Mouse (Mus musculus) liver, embryonic 16.5 days (tissue): Measurements from ENCODE around the gene Arhgap25. TPM values are rescaled to one million over a fixed set of nuclear protein-coding genes. Genes with fewer than 3 reads are reported as not detected.
"Not testable (repeated sequence)": the region's sequence is repeated elsewhere in the genome, so short reads cannot be mapped to it uniquely, and the experiment has no call there.

Experiments used
- ATAC-seq: fragments of 200-750 bp; cut with Nextera tagmentation; 2 replicates; pipeline ENCODE4 v1.8.0; 2017; ENCODE audit warnings: low read depth, mild to moderate bottlenecking, moderate number of reproducible peaks, moderate library complexity
- H3K27ac ChIP-seq: fragments of 300-500 bp; sonication (generic); 2 replicates; pipeline ENCODE4 v1.5.1; 2014; ENCODE audit warnings: mild to moderate bottlenecking, low read length
- H3K27me3 ChIP-seq: fragments of 300-500 bp; sonication (generic); 2 replicates; pipeline ENCODE4 v1.6.1; 2014; ENCODE audit warnings: low read depth, low read length, mixed read lengths; ENCODE audit not compliant: control insufficient read depth, insufficient read depth
- H3K36me3 ChIP-seq: fragments of 300-500 bp; sonication (generic); 2 replicates; pipeline ENCODE4 v1.6.1; 2014; ENCODE audit warnings: mild to moderate bottlenecking; ENCODE audit not compliant: control insufficient read depth, insufficient read depth
- H3K4me1 ChIP-seq: fragments of 300-500 bp; sonication (generic); 2 replicates; pipeline ENCODE4 v1.6.1; 2014; ENCODE audit warnings: low read depth, low read length, mixed read lengths; ENCODE audit not compliant: control insufficient read depth
- H3K4me2 ChIP-seq: fragments of 300-500 bp; sonication (generic); 2 replicates; pipeline ENCODE4 v1.6.1; 2014; ENCODE audit warnings: low read depth, low read length, mixed read lengths
- H3K4me3 ChIP-seq: fragments of 300-500 bp; sonication (generic); 2 replicates; pipeline ENCODE4 v1.5.1; 2014; ENCODE audit warnings: low read depth, mild to moderate bottlenecking, low read length
- H3K9ac ChIP-seq: fragments of 300-500 bp; sonication (generic); 2 replicates; pipeline ENCODE4 v1.6.1; 2014; ENCODE audit warnings: low read depth, low read length
- H3K9me3 ChIP-seq: fragments of 300-500 bp; sonication (generic); replicated peaks from 2 replicates; pipeline ENCODE4 v1.6.1; 2016; ENCODE audit warnings: low read length; ENCODE audit not compliant: control insufficient read depth
- WGBS: fragments of 180-500 bp; shearing (Covaris S2); extraction: QIAGEN DNeasy Blood & Tissue Kit; methylation state at CpG from one replicate; pipeline ENCODE4 v1.1.7; 2014; ENCODE audit not compliant: insufficient replicate concordance; 5-methylcytosine and 5-hydroxymethylcytosine counted together
- polyA plus RNA-seq: library from polyadenylated mRNA; unstranded; fragments of >200 nt; fragmentation: Nextera tagmentation; extraction: Ambion mirVana; gene quantifications from 2 replicates; pipeline ENCODE4 v1.2.1, GENCODE M21; 2015

Gene Arhgap25
- 4.7 and 5.1 TPM in 2 replicates for polyA plus RNA-seq

GRCm38 (mm10) chr6:87532953-87533710 lies at the start of gene Arhgap25:
Arhgap25 (minus strand) TSS chr6:87533259.
- Histone ChIP-seq H3K4me3 (peak within 1 kb of the TSS; percentile 28), H3K27ac (peak within 1 kb of the TSS; percentile 63), H3K36me3 (no peaks in the 10 kb centered on the region), H3K27me3 (peaks cover 15% of the 10 kb centered on the region), H3K9ac (no peak within 1 kb of the TSS), H3K9me3 (no peaks in the 10 kb centered on the region), H3K4me2 (peak within 1 kb of the TSS; percentile 18), H3K4me1 (peaks cover 19% of the 10 kb centered on the region)
- no peak for ATAC-seq
- WGBS, result 25% methylated on average over 14 of the region's 14 CpGs

- Histone ChIP-seq H3K4me1 (peaks cover 53% of the 10 kb centered on the region), H3K27me3 (no peaks in the 10 kb centered on the region), H3K27ac (peak overlapping the region; percentile 98), H3K9ac (peak overlapping the region; percentile 65), H3K4me2 (peak overlapping the region; percentile 67), H3K9me3 (no peaks in the 10 kb centered on the region), H3K4me3 (peak overlapping the region; percentile 40), H3K36me3 (no peaks in the 10 kb centered on the region; the same call in none of the 2 replicates)
- 14% methylated on average over 6 of the region's 6 CpGs for WGBS
- no peak for ATAC-seq
Measured at GRCm38 (mm10) chr6:87582456-87582855, 49.4 kb upstream of the Arhgap25 start.

- 77% methylated on average over 18 of the region's 18 CpGs for WGBS
- H3K4me3 ChIP-seq, result no peak overlapping the region
- no peaks in the 10 kb centered on the region for H3K27me3 ChIP-seq
- H3K9me3 ChIP-seq, result no peaks in the 10 kb centered on the region
- no peak for ATAC-seq
- H3K27ac ChIP-seq, result no peak overlapping the region; the same call in 1 of the 2 replicates
- H3K4me2 ChIP-seq, result no peak overlapping the region
- no peak overlapping the region for H3K9ac ChIP-seq
- peaks cover 51% of the 10 kb centered on the region for H3K4me1 ChIP-seq
- H3K36me3 ChIP-seq, result no peaks in the 10 kb centered on the region; the same call in none of the 2 replicates
Measured at GRCm38 (mm10) chr6:87581581-87581980, 48.5 kb upstream of the Arhgap25 start.

- 85% methylated on average over 15 of the region's 15 CpGs for WGBS
- Histone ChIP-seq H3K4me3 (no peak overlapping the region), H3K36me3 (no peaks in the 10 kb centered on the region; the same call in none of the 2 replicates), H3K27me3 (no peaks in the 10 kb centered on the region), H3K4me2 (no peak overlapping the region), H3K4me1 (peaks cover 46% of the 10 kb centered on the region), H3K27ac (no peak overlapping the region), H3K9me3 (no peaks in the 10 kb centered on the region), H3K9ac (no peak overlapping the region)
- ATAC-seq, result no peak
Measured at GRCm38 (mm10) chr6:87581071-87581470, 48.0 kb upstream of the Arhgap25 start.

GRCm38 (mm10) chr6:87578247-87578646 lies 45.2 kb upstream of the Arhgap25 start:
- Histone ChIP-seq H3K4me2 (no peak overlapping the region), H3K4me1 (peaks cover 19% of the 10 kb centered on the region), H3K27me3 (no peaks in the 10 kb centered on the region), H3K36me3 (no peaks in the 10 kb centered on the region; the same call in none of the 2 replicates), H3K9ac (no peak overlapping the region), H3K9me3 (no peaks in the 10 kb centered on the region), H3K27ac (no peak overlapping the region), H3K4me3 (no peak overlapping the region)
- no peak for ATAC-seq
- WGBS, result 52% methylated on average over 9 of the region's 9 CpGs

- Histone ChIP-seq H3K36me3 (no peaks in the 10 kb centered on the region; the same call in none of the 2 replicates), H3K9me3 (no peaks in the 10 kb centered on the region), H3K27ac (no peak overlapping the region), H3K27me3 (no peaks in the 10 kb centered on the region), H3K4me1 (peaks cover 6% of the 10 kb centered on the region), H3K4me3 (no peak overlapping the region), H3K4me2 (no peak overlapping the region), H3K9ac (no peak overlapping the region)
- 41% methylated on average over 4 of the region's 4 CpGs for WGBS
- ATAC-seq, result no peak
Measured at GRCm38 (mm10) chr6:87576648-87577330, 43.7 kb upstream of the Arhgap25 start.

- H3K4me1 ChIP-seq, H3K4me3 ChIP-seq, ATAC-seq: not testable (repeated sequence)
Measured at GRCm38 (mm10) chr6:87571863-87572262, 38.8 kb upstream of the Arhgap25 start.

GRCm38 (mm10) chr6:87567686-87568593 lies 34.9 kb upstream of the Arhgap25 start:
- no peaks in the 10 kb centered on the region for H3K4me1 ChIP-seq
- no peaks in the 10 kb centered on the region; the same call in 1 of the 2 replicates for H3K27me3 ChIP-seq
- no peak overlapping the region for H3K9ac ChIP-seq
- ATAC-seq, result no peak
- H3K27ac ChIP-seq, result no peak overlapping the region
- H3K4me3 ChIP-seq, result no peak overlapping the region
- WGBS, result 59% methylated on average over 9 of the region's 9 CpGs
- H3K4me2 ChIP-seq, result no peak overlapping the region
- no peaks in the 10 kb centered on the region for H3K36me3 ChIP-seq
- H3K9me3 ChIP-seq, result no peaks in the 10 kb centered on the region

More at GRCm38 (mm10) chr6:87571863-87572262, 38.8 kb upstream of the Arhgap25 start:
- H3K27me3 ChIP-seq, H3K36me3 ChIP-seq, H3K9ac ChIP-seq, H3K9me3 ChIP-seq, H3K27ac ChIP-seq, H3K4me2 ChIP-seq: not testable (repeated sequence)
